Mouse (Mus musculus) spleen, adult 12 weeks (tissue): ENCODE results near the gene Creb3l2.
A peak's percentile ranks its signal among the peaks of the same experiment; 100 is the strongest.
"Not testable (repeated sequence)": the region's sequence is repeated elsewhere in the genome, so short reads cannot be mapped to it uniquely, and the experiment has no call there.

Experiments
- DNase-seq: peaks from one replicate; pipeline ENCODE4 v3.0.0; 2022; ENCODE audit warnings: low spot score

Creb3l2 gene

DNA sequence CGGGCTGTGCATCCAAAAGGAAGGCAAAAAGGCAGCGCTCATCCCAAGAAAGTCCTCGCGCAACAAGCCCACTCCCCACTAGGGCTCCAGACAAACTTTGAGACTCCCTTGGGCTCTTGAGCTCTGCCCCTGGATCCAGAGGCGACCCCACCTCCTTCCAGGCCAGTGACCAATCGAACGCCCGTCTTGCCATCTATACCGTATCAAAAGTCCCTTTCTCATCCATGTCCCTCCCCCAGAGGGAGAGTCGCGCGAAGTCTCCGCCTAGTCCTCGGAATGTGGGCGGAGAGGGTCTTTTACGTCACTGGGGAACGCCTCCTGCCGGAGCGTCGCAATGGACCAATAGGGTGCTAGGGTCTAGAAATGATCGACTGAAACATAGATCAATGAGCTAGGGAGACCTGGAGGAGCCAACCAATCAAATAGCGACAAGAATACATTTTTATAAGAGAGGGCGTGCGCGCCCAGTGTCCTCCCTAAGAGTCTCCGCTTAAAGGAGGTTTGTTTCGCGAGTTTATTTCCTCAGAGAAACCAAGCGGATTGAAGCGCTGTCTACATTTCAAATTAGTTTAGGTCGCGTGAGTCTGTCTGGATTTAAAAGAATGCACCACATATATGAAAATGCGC is at the start of gene Creb3l2:
Gene Creb3l2, minus strand, starts transcription at position 106 of the 627 bp plus-strand sequence.
- peak; percentile 95 for DNase-seq

DNA sequence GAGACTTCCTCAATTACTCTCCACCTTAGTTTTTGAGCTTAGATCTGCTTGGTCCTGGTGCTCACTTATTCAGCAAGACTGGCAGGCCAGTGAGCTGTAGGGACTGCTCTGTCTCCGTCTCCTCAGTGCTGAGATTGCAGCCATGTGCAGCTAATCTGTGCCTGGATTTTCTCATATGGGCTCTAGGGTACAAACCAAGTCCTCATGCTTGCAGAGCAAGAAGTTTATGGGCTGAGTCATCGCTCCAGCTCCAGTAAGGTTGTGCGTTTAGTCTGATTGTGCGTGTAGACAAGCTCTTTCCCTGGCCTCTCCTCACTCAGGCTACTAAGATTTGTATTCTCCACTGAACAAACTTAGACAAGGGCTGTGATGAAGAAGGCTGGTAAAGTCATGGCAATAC is 44.6 kb upstream of the Creb3l2 start:
- DNase-seq = no peak

GRCm38 (mm10) chr6:37484588-37485070 is 42.7 kb upstream of the Creb3l2 start:
- DNase-seq = no peak

DNA sequence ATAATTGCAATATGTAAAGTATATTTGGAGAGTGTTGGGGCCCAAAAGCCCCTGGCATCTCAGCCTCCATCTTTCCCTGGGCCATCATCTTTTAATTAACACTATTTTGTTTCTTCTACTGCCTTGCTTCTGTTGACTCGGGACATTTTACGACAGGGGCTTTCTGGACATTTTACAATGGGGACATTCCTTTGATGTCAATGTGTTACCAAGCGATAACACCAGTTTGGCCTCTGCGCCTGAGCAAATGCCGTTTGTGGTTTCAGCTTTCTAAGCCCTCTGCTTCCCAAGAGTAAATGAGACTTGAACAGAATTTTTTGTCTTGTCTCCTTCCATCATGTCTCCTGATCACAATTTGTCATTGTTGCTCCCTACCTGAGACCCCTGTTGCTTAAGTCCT is 41.3 kb upstream of the Creb3l2 start:
- DNase-seq = no peak

DNA sequence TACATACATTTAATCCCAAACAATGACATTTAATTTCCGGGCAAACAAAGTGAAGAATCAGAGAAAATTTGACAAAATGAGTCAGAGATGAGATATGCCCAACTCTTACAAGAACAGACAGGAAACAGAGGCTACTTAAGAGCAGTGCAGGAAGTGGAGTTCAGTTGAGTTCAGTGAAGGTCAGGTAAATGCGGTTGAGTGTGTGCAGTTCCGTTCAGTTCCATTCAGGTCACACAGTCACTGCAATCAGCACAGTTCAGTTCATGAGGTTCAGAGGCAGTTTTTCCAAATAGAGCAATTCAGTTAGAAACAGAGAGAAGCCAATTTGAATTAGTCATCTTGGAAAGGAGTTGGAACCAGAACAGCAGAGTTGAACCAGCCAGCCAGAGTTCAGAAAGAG is 39.2 kb upstream of the Creb3l2 start:
- no peak for DNase-seq

DNA sequence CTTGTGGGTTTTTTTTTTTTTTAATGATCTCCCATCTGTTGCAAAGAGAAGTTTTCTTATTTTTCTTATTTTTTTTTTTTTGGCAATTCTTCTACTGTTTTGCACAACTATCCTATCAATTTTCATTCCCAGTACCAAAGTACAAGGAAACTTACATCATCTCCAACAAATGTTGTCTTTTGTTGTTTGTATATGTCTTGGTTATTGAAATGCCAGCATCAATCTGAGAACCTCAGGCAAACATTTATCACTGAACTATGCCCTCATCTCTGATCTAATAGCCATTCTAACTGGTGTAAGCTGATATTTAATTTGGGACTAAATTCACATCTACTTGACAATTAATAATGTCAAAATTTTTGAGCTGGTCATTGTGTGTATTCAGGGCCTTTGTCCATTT is 38.1 kb upstream of the Creb3l2 start:
- DNase-seq = no peak

- DNase-seq = no peak
These were observed 36.5 kb upstream of the Creb3l2 start for GRCm38 (mm10) chr6:37478481-37478880.

DNA sequence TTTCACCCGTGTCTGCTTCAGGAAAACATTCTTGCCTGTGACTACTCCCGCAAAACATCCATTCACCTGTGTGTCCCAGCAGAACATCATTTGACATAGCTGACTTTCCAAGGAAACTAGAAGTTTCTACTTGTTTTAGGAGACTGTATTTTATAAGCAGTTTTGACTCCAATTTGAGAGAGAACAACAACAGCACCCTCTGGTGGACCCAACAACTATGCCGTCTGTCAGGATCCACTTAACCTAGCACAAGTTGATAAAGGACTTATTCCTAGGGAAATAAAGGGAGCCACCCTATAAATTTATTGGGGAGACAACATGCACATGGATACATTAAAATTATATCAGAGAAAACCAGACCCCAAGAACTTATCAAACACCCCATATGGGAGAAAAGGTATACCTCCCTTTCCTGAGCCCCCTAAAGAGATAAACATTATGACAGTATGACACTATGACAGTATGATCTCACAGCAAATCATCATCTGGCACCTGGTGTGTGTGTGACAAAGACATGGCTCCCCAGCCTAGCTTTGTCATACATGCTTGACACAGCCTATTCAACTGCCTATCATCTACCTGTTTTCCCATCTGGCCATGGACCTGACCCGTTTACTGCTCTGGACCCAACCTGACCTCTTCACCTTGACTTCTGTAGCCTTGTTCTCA is 31.9 kb upstream of the Creb3l2 start:
- no peak for DNase-seq

DNA sequence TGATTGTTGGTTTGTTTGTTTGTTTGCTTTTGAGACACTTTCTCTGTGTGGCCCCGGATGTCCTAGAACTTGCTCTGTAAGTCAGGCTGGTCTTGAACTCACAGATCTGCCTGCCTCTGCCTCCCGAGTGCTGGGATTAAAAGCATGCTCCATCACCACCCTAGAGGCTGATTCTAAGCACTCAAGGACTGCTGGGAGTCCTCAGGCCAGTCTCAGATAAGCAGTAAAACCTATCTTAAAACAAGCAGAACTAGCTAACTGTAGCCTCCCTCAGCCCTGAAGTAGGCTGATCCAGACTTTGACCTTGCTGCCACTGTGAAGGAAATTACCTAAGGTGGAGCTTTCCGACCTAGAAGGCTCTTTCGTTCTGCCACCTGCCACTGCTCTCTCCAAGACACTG is 28.3 kb upstream of the Creb3l2 start:
- no peak for DNase-seq

GRCm38 (mm10) chr6:37465847-37466246 is 23.9 kb upstream of the Creb3l2 start:
- no peak for DNase-seq

GRCm38 (mm10) chr6:37465356-37465755 is 23.4 kb upstream of the Creb3l2 start:
- DNase-seq = no peak

DNA sequence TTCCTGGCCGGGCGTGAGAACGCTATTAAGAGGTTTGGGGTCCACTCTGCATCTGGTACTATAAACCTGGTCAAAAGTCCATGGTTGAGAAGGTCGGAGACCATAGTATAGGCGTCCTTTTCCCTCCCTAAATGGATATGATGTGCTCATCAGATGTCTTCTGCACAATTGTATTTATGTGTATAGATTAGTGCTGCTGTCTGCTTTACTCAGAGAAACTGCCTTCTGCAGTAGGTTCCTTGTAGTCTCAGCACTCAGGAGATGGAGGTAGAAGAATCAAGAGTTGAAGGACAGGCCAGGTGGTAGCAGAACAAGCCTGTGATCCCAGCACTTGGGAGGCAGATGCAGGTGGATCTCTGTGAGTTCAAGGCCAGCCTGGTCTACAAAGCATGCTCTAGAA is 22.6 kb upstream of the Creb3l2 start:
- no peak for DNase-seq

GRCm38 (mm10) chr6:37463517-37464482 is 21.9 kb upstream of the Creb3l2 start:
- peak; percentile 54 for DNase-seq

DNA sequence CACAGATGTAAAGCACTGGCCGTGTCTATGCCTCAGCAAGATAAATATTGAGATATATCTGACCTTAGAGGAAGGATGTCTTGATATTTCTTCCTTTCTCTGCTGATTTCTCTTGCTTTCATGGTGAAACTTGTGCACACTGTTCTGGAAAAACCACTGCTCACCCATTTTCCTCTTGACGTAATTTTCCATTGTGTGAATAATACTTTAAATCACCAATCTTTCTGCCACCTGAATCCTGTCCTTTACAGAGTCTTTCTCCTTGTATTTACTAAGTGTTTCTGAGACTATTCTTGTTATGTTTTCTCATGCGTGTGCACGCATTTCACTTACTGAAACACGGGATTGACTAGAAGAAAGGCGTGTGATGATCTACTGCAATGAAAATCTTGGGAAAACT is 18.7 kb upstream of the Creb3l2 start:
- no peak for DNase-seq

DNA sequence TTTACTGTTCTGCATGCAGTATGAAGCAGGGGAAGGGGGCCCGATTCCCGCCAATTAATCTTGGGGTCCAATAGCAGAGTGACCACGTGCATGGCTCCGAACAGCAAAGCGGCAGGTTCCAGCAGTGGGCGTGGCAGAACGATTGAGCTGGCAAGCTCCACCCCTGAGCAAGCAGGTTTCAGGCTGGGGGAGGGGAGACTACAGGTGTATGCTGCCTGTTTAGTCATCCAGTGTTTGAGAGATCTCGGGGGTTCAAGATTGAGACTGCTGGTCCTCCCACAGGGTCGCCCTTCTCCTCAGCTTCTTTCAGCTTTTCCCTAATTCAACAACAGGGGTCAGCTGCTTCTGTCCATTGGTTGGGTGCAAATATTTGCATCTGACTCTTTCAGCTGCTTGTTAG is 17.7 kb upstream of the Creb3l2 start:
- not testable (repeated sequence) for DNase-seq

GRCm38 (mm10) chr6:37457990-37458655 is 16.2 kb upstream of the Creb3l2 start:
- DNase-seq = no peak

DNA sequence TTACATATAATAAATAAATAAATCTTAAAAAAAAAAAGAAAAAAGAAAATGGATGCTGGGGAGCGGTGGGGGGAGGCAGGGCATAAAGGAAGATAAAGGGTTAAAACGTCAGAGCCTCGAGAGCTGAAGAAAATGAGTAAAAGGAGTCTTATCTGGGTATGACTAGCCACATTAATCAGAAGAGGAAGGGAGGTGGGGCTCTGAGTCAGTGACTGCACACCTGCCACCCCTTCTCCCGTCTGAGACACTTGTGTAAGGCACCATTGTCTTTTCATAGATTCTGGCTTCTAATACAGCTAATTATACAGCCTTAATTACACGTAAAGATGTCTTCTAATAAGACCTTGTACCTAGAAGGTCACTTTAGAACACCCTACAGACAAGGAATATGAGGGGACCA is 13.6 kb upstream of the Creb3l2 start:
- DNase-seq = no peak

DNA sequence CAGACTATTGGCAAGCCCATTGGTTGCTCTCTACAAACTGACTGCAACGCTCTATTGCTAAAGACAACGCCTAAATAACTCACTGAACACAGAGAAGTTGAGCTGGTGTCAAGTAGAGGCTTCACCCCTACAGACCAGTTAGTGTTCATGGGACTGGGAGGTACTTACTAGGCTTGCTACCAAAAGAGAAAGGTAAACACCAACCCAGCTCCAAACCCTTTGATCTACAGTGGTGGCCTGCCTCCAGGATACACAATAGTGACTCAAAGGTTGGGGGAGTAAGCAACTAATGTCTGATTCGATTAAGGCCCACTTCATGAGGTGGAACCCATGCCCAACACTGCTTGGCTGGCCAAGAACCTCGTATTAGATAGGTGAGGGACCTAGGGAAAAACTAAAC is 11.1 kb upstream of the Creb3l2 start:
- no peak for DNase-seq

- no peak for DNase-seq
These were observed 9.7 kb upstream of the Creb3l2 start for GRCm38 (mm10) chr6:37451664-37452063.

DNA sequence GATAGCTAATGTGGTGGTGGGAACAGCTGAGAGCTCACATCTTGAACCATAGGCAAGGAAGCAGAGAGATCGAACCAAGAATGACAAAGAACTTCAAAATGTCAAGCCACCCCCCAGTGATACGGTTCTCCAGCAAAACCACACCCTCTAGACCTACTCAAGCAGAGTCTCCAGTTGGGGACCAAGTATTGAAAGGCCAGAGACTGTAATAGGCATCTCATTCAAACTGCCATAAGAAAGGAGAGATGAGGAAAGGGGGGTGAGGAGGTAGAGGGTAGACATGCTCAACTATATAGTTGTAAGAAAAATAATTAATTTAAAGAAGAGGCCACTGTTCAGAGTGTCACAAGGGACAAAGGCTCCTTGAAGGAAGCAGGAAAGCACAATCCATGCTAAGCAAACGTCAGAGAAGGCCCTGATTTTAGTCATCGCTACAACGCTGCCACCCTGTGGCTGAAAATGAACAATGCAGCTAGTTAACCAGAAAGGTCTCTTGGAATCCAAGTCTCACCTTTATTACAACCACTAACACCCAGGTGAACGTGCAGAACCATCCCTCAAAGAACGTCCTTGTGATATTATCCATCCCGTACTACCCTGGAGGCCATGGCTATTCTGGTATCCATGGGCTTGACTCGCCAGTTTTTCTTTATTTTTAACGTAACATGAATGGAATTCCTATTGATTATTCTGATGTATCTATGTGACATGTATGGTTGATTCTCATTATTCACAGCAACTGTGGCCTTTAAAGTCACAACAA is 5.9 kb upstream of the Creb3l2 start:
- peak; percentile 29 for DNase-seq

GRCm38 (mm10) chr6:37442781-37443180 is 835 bp upstream of the Creb3l2 start:
- no peak for DNase-seq
